Mouse (Mus musculus): ENCODE results near the gene Muc3.

- TF ChIP-seq POLR2A (IDR thresholded peaks at IDR 0.05; ENCODE audit: borderline replicate concordance, low read depth, low read length) (no peak), CTCF (IDR thresholded peaks at IDR 0.05; ENCODE audit: low read depth, low read length) (no peak)
Measured at GRCm38 (mm10) chr5:137110863-137111262, 38.3 kb downstream of the Muc3 start.

Data from bone marrow macrophage, adult 2 months (primary cell).